Mouse (Mus musculus) MEL (cell line): ENCODE results near the gene Smg6. TPM values are rescaled to one million over a fixed set of nuclear protein-coding genes. Genes with fewer than 3 reads are reported as not detected.

Source experiments
- DNase-seq: peaks from one replicate; pipeline ENCODE4 v3.0.0; 2011; ENCODE audit warnings: low read depth, low spot score
- H3K27ac ChIP-seq: 2 replicates; pipeline ENCODE4 v1.5.1; 2012; ENCODE audit warnings: low read depth, mild to moderate bottlenecking, control low read depth, low read length, moderate library complexity; ENCODE audit not compliant: control insufficient read depth
- H3K27me3 ChIP-seq, 2 experiments: fragments of 150-350 bp in 1 of 2; sonication (generic) in 1 of 2; 2 replicates each; pipeline ENCODE4 v1.6.1; 2012; ENCODE audit warnings: low read length in 2 of 2, mild to moderate bottlenecking in 2 of 2, improper control_type of control experiment in 1 of 2, moderate library complexity in 1 of 2; ENCODE audit not compliant: insufficient read depth in 2 of 2, control insufficient read depth in 1 of 2
- H3K36me3 ChIP-seq, 2 experiments: 2 replicates each; pipeline ENCODE4 v1.6.1; 2012 to 2014; ENCODE audit warnings: low read length in 2 of 2, improper control_type of control experiment in 1 of 2, inconsistent platforms in 1 of 2, mild to moderate bottlenecking in 1 of 2; ENCODE audit not compliant: insufficient read depth in 2 of 2, control insufficient read depth in 1 of 2
- H3K4me1 ChIP-seq, 2 experiments: fragments of 150-350 bp in 1 of 2; sonication (generic) in 1 of 2; 2 replicates each; pipeline ENCODE4 v1.6.1; 2012; ENCODE audit warnings: low read length in 2 of 2, improper control_type of control experiment in 1 of 2, mild to moderate bottlenecking in 1 of 2; ENCODE audit not compliant: insufficient read depth in 2 of 2, control insufficient read depth in 1 of 2
- H3K4me3 ChIP-seq, 2 experiments: fragments of 150-350 bp in 1 of 2; sonication (generic) in 1 of 2; 2 replicates each; pipeline ENCODE4 v1.5.1; 2012; ENCODE audit warnings: low read depth in 2 of 2, low read length in 2 of 2, mild to moderate bottlenecking in 2 of 2, moderate library complexity in 2 of 2, control low read depth in 1 of 2, improper control_type of control experiment in 1 of 2; ENCODE audit not compliant: control insufficient read depth in 1 of 2, insufficient read depth in 1 of 2
- H3K79me2 ChIP-seq: 2 replicates; pipeline ENCODE4 v1.6.1; 2012; ENCODE audit warnings: mild to moderate bottlenecking, low read length, moderate library complexity; ENCODE audit not compliant: control insufficient read depth, poor library complexity, insufficient read depth
- H3K9ac ChIP-seq: 2 replicates; pipeline ENCODE4 v1.6.1; 2012; ENCODE audit warnings: low read depth, mild to moderate bottlenecking, control low read depth, low read length, moderate library complexity; ENCODE audit not compliant: control insufficient read depth, poor library complexity, severe bottlenecking
- H3K9me3 ChIP-seq: fragments of 150-350 bp; sonication (generic); replicated peaks from 2 replicates; pipeline ENCODE4 v1.6.1; 2012; ENCODE audit warnings: mild to moderate bottlenecking, low read length, improper control_type of control experiment, moderate library complexity; ENCODE audit not compliant: insufficient read depth
- BHLHE40 ChIP-seq: IDR thresholded peaks from 2 replicates; pipeline ENCODE4 v1.6.1; 2012; ENCODE audit warnings: low read depth, mild to moderate bottlenecking, inconsistent platforms, low read length, improper control_type of control experiment, borderline replicate concordance
- CHD1 ChIP-seq: IDR thresholded peaks from 2 replicates; pipeline ENCODE4 v1.6.1; 2012; ENCODE audit warnings: low read depth, mild to moderate bottlenecking, inconsistent platforms, low read length, improper control_type of control experiment
- CHD2 ChIP-seq: IDR thresholded peaks from 2 replicates; pipeline ENCODE4 v1.6.1; 2011; ENCODE audit warnings: low read length, improper control_type of control experiment
- E2F4 ChIP-seq: IDR thresholded peaks from 2 replicates; pipeline ENCODE4 v1.6.1; 2011; ENCODE audit warnings: low read depth, low read length, improper control_type of control experiment, borderline replicate concordance
- EP300 ChIP-seq, 2 experiments: IDR thresholded peaks; 2 replicates each; pipeline ENCODE4 v1.6.1; 2011; ENCODE audit warnings: improper control_type of control experiment in 2 of 2, low read length in 2 of 2, low read depth in 1 of 2, mild to moderate bottlenecking in 1 of 2
- ETS1 ChIP-seq: IDR thresholded peaks from 2 replicates; pipeline ENCODE4 v1.6.1; 2012; ENCODE audit warnings: low read depth, mild to moderate bottlenecking, inconsistent platforms, low read length, improper control_type of control experiment, moderate library complexity
- GABPA ChIP-seq: IDR thresholded peaks from 2 replicates; pipeline ENCODE4 v1.6.1; 2012; ENCODE audit warnings: low read depth, mild to moderate bottlenecking, inconsistent platforms, low read length, improper control_type of control experiment, moderate library complexity
- KAT2A ChIP-seq: conservative IDR thresholded peaks from 2 replicates; pipeline ENCODE4 v1.6.1; 2012; ENCODE audit warnings: low read depth, low read length, improper control_type of control experiment, inconsistent platforms
- MAFK ChIP-seq: IDR thresholded peaks from 2 replicates; pipeline ENCODE4 v1.6.1; 2011; ENCODE audit warnings: low read depth, mild to moderate bottlenecking, low read length, improper control_type of control experiment, borderline replicate concordance
- MAX ChIP-seq: IDR thresholded peaks from 2 replicates; pipeline ENCODE4 v1.6.1; 2011; ENCODE audit warnings: low read length, improper control_type of control experiment
- MEF2A ChIP-seq: IDR thresholded peaks from 2 replicates; pipeline ENCODE4 v1.6.1; 2014; ENCODE audit warnings: low read depth, mild to moderate bottlenecking, inconsistent platforms, low read length, improper control_type of control experiment; ENCODE audit not compliant: poor library complexity, insufficient replicate concordance, severe bottlenecking; ENCODE audit errors: extremely low read depth
- MXI1 ChIP-seq: IDR thresholded peaks from 2 replicates; pipeline ENCODE4 v1.6.1; 2011; ENCODE audit warnings: mild to moderate bottlenecking, low read depth, low read length, improper control_type of control experiment
- MYB ChIP-seq: IDR thresholded peaks from 2 replicates; pipeline ENCODE4 v1.6.1; 2011; ENCODE audit warnings: mild to moderate bottlenecking, low read depth, low read length, improper control_type of control experiment
- RCOR1 ChIP-seq: IDR thresholded peaks from 2 replicates; pipeline ENCODE4 v1.6.1; 2012; ENCODE audit warnings: low read depth, mild to moderate bottlenecking, inconsistent platforms, low read length, improper control_type of control experiment
- SIN3A ChIP-seq: IDR thresholded peaks from 2 replicates; pipeline ENCODE4 v1.6.1; 2012; ENCODE audit warnings: low read length, improper control_type of control experiment, inconsistent platforms
- TBP ChIP-seq: IDR thresholded peaks from 2 replicates; pipeline ENCODE4 v1.8.0; 2011; ENCODE audit warnings: low read depth, low read length, improper control_type of control experiment
- USF1 ChIP-seq: IDR thresholded peaks from 2 replicates; pipeline ENCODE4 v1.6.1; 2014; ENCODE audit warnings: low read depth, mild to moderate bottlenecking, inconsistent platforms, low read length, improper control_type of control experiment, moderate library complexity
- USF2 ChIP-seq, 2 experiments: IDR thresholded peaks; 2 replicates each; pipeline ENCODE4 v1.6.1; 2011 to 2012; ENCODE audit warnings: improper control_type of control experiment in 2 of 2, low read length in 2 of 2, borderline replicate concordance in 1 of 2, inconsistent platforms in 1 of 2, low read depth in 1 of 2, mild to moderate bottlenecking in 1 of 2; ENCODE audit not compliant: insufficient read depth in 1 of 2
- ZC3H11A ChIP-seq: IDR thresholded peaks from 2 replicates; pipeline ENCODE4 v1.6.1; 2012; ENCODE audit warnings: low read depth, mild to moderate bottlenecking, inconsistent platforms, low read length, improper control_type of control experiment
- ZKSCAN1 ChIP-seq: IDR thresholded peaks from 2 replicates; pipeline ENCODE4 v1.6.1; 2012; ENCODE audit warnings: low read depth, mild to moderate bottlenecking, inconsistent platforms, low read length, improper control_type of control experiment, moderate library complexity
- ZMIZ1 ChIP-seq: IDR thresholded peaks from 2 replicates; pipeline ENCODE4 v1.6.1; 2012; ENCODE audit warnings: low read depth, mild to moderate bottlenecking, inconsistent platforms, low read length, improper control_type of control experiment, moderate library complexity
- ZNF384 ChIP-seq: IDR thresholded peaks from 2 replicates; pipeline ENCODE4 v1.6.1; 2012; ENCODE audit warnings: low read depth, mild to moderate bottlenecking, inconsistent platforms, low read length, improper control_type of control experiment
- polyA plus RNA-seq, 2 experiments: library from polyadenylated mRNA; stranded (reverse) in 1 of 2; unstranded in 1 of 2; fragments of >175 nt in 1 of 2; fragments of >200 nt in 1 of 2; gene quantifications; 2 replicates each; pipeline versions ENCODE4 v1.2.1 to v1.2.4; 2012; ENCODE audit warnings: low replicate concordance in 2 of 2, low read depth in 1 of 2; ENCODE audit not compliant: insufficient read length in 2 of 2, insufficient read depth in 1 of 2, missing spikeins in 1 of 2
- total RNA-seq: library from RNA; depleted of rRNA; stranded (reverse); fragments of 300-350 nt; gene quantifications from 2 replicates; pipeline ENCODE4 v1.2.3, GENCODE M21; 2012

The Smg6 gene
- total and polyA plus RNA-seq, 3 experiments: 11.6 to 19.0 TPM; not detected in 1

DNA sequence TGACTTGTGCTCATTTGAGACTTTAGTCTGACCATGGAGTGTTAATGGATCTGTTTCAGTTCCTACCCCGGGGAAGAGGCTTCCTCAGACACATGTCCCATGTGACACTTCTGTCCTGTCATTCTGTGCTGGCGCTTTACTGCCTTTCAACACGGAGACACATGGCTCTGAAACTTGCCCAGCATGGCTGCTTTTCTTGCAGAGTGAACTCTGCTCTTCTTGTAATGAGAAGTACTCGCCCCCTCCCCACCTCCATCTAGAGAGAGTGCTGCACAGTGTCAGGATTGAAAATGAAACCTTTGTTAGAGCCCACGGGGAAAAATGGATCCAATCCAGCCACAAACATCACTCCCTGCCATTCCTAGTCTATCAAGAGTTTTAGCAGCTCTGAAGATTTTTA lies 62.5 kb downstream of the Smg6 start:
- no peaks in the 10 kb centered on the region for H3K9me3 ChIP-seq
- no peaks in the 10 kb centered on the region for H3K79me2 ChIP-seq
- H3K4me3 ChIP-seq: no peak overlapping the region
- H3K36me3 ChIP-seq: peaks cover 0 to 15% of the 10 kb centered on the region in 2 experiments; a peak in 2 of 4 replicates
- no peaks in the 10 kb centered on the region for H3K27me3 ChIP-seq
- TF ChIP-seq USF2 (IDR thresholded peaks at IDR 0.05; ENCODE audit: borderline replicate concordance in 1 of 2, insufficient read depth in 1 of 2, low read depth in 1 of 2, low read length in 2 of 2) (no peak), E2F4 (no peak), SIN3A (no peak), TBP (no peak), CHD1 (no peak), BHLHE40 (no peak), CHD2 (no peak), ZMIZ1 (no peak), USF1 (no peak), ZC3H11A (no peak), MAX (no peak), ZNF384 (no peak), MEF2A (no peak), KAT2A (no peak), EP300 (IDR thresholded peaks at IDR 0.05; ENCODE audit: low read depth in 1 of 2, low read length in 2 of 2) (no peak), ETS1 (no peak), MAFK (no peak), RCOR1 (no peak)
- H3K27ac ChIP-seq: no peak overlapping the region
- H3K4me1 ChIP-seq: no peaks in the 10 kb centered on the region; a peak in 1 of 4 replicates
- DNase-seq: no peak
- no peak overlapping the region for H3K9ac ChIP-seq

- Histone ChIP-seq H3K4me1 (no peaks in the 10 kb centered on the region; a peak in 1 of 4 replicates), H3K4me3 (no peak overlapping the region), H3K9me3 (no peaks in the 10 kb centered on the region), H3K27ac (no peak overlapping the region), H3K9ac (no peak overlapping the region), H3K36me3 (peaks cover 0 to 15% of the 10 kb centered on the region in 2 experiments; a peak in 2 of 4 replicates), H3K27me3 (no peaks in the 10 kb centered on the region), H3K79me2 (no peaks in the 10 kb centered on the region)
- DNase-seq: no peak
- TF ChIP-seq ZKSCAN1 (no peak), MXI1 (no peak), MYB (no peak), ZC3H11A (no peak), E2F4 (no peak), GABPA (no peak)
Observed at GRCm38 (mm10) chr11:74989047-74989446, 63.4 kb downstream of the Smg6 start.
